Mouse (Mus musculus) CH12.LX (cell line): Measurements from ENCODE around the gene Hmox1.

ENCODE experiments used
- CHD1 ChIP-seq: IDR thresholded peaks from 2 replicates; pipeline ENCODE4 v1.6.1; 2012; ENCODE audit warnings: low read depth, low read length, improper control_type of control experiment, inconsistent platforms
- CTCF ChIP-seq, 2 experiments: IDR thresholded peaks in 1 of 2; conservative IDR thresholded peaks in 1 of 2; 2 replicates each; pipeline ENCODE4 v1.5.1; 2011 to 2012; ENCODE audit warnings: low read depth in 2 of 2, low read length in 2 of 2, improper control_type of control experiment in 1 of 2, inconsistent platforms in 1 of 2, mild to moderate bottlenecking in 1 of 2, moderate library complexity in 1 of 2
- ETS1 ChIP-seq: conservative IDR thresholded peaks from 2 replicates; pipeline ENCODE4 v1.6.1; 2012; ENCODE audit warnings: low read depth, mild to moderate bottlenecking, inconsistent platforms, low read length, improper control_type of control experiment, moderate library complexity
- GABPA ChIP-seq: IDR thresholded peaks from 2 replicates; pipeline ENCODE4 v1.6.1; 2012; ENCODE audit warnings: low read depth, low read length, improper control_type of control experiment, inconsistent platforms; ENCODE audit not compliant: insufficient replicate concordance
- HCFC1 ChIP-seq: IDR thresholded peaks from 2 replicates; pipeline ENCODE4 v1.6.1; 2012; ENCODE audit warnings: low read depth, mild to moderate bottlenecking, inconsistent platforms, low read length, improper control_type of control experiment
- JUND ChIP-seq: conservative IDR thresholded peaks from 2 replicates; pipeline ENCODE4 v1.6.1; 2011; ENCODE audit warnings: low read depth, low read length, improper control_type of control experiment
- MAX ChIP-seq: IDR thresholded peaks from 2 replicates; pipeline ENCODE4 v1.6.1; 2011; ENCODE audit warnings: low read length, improper control_type of control experiment
- POLR2A ChIP-seq: IDR thresholded peaks from 2 replicates; pipeline ENCODE4 v1.6.1; 2011; ENCODE audit warnings: low read depth, mild to moderate bottlenecking, improper control_type of control experiment, low read length
- POLR2AphosphoS2 ChIP-seq: IDR thresholded peaks from 2 replicates; pipeline ENCODE4 v1.6.1; 2011; ENCODE audit warnings: low read depth, low read length, improper control_type of control experiment
- RAD21 ChIP-seq: IDR thresholded peaks from 2 replicates; pipeline ENCODE4 v1.6.1; 2011; ENCODE audit warnings: low read depth, mild to moderate bottlenecking, low read length, improper control_type of control experiment, moderate library complexity
- TCF12 ChIP-seq: IDR thresholded peaks from 2 replicates; pipeline ENCODE4 v1.6.1; 2014; ENCODE audit warnings: low read depth, mild to moderate bottlenecking, inconsistent platforms, low read length, improper control_type of control experiment

DNA sequence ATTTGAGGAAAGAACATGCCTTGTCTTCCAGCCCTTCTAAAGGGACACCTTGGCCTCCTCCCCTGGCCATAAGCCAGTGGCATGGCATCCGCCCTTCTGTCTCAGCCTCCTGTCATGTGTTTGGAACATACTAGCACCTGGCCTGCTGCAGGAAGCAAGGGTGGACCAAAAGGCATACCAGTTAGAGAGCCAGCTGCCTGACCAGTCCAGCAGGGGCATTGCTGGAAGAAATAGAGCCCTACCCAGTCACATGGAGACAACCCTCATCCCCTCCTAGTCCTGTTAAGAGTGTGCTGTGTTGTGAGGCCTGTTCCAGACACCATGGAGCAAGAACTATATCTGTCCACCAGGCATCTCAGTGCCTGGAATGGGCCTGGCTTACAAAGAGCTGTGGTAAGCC, 47.1 kb upstream of the Hmox1 start:
- TF ChIP-seq GABPA, result no peak
- TF ChIP-seq RAD21, result no peak
- no peak for TF ChIP-seq JUND
- no peak for TF ChIP-seq POLR2A
- no peak for TF ChIP-seq CHD1
- TF ChIP-seq MAX, result no peak
- no peak for TF ChIP-seq CTCF (conservative IDR thresholded peaks at IDR 0.05 in 1 of 2, IDR thresholded peaks at IDR 0.05 in 1 of 2; ENCODE audit: low read depth in 2 of 2, low read length in 2 of 2)
- no peak for TF ChIP-seq TCF12
- no peak for TF ChIP-seq POLR2AphosphoS2
- TF ChIP-seq HCFC1, result no peak
- TF ChIP-seq ETS1, result no peak
